Mouse (Mus musculus) forebrain, embryonic 10.5 days (tissue): ENCODE measurements around the gene Gm3298. TPM values are rescaled to one million over a fixed set of nuclear protein-coding genes. Genes with fewer than 3 reads are reported as not detected.
"Not testable (repeated sequence)": the region's sequence is repeated elsewhere in the genome, so short reads cannot be mapped to it uniquely, and the experiment has no call there.

Source experiments
- DNase-seq: peaks from one replicate; pipeline ENCODE4 v3.0.0-alpha.2; 2017; ENCODE audit warnings: low spot score; ENCODE audit errors: extremely low spot score
- H3K27ac ChIP-seq: fragments of 300-500 bp; sonication (generic); 2 replicates; pipeline ENCODE4 v1.5.1; 2016; ENCODE audit warnings: mild to moderate bottlenecking
- H3K27me3 ChIP-seq: fragments of 300-500 bp; sonication (generic); 2 replicates; pipeline ENCODE4 v1.6.1; 2016; ENCODE audit warnings: mild to moderate bottlenecking; ENCODE audit not compliant: poor library complexity, severe bottlenecking
- H3K36me3 ChIP-seq: fragments of 300-500 bp; sonication (generic); replicated peaks from 2 replicates; pipeline ENCODE4 v1.6.1; 2016; ENCODE audit warnings: mild to moderate bottlenecking, moderate library complexity
- H3K4me1 ChIP-seq: fragments of 300-500 bp; sonication (generic); 2 replicates; pipeline ENCODE4 v1.6.1; 2016
- H3K4me3 ChIP-seq: fragments of 300-500 bp; sonication (generic); 2 replicates; pipeline ENCODE4 v1.5.1; 2016; ENCODE audit warnings: mild to moderate bottlenecking, moderate library complexity
- H3K9me3 ChIP-seq: fragments of 300-500 bp; sonication (generic); 2 replicates; pipeline ENCODE4 v1.6.1; 2016; ENCODE audit warnings: mild to moderate bottlenecking, moderate library complexity
- WGBS: fragments of 180-500 bp; shearing (Covaris S2); methylation state at CpG from one replicate; pipeline ENCODE4 v1.1.7; 2016; 5-methylcytosine and 5-hydroxymethylcytosine counted together
- polyA plus RNA-seq: library from polyadenylated mRNA; unstranded; fragments of >200 nt; fragmentation: Nextera tagmentation; extraction: Ambion mirVana; gene quantifications from 2 replicates; pipeline ENCODE4 v1.2.1, GENCODE M21; 2016

The Gm3298 gene
- not detected in 2 replicates for polyA plus RNA-seq

DNA sequence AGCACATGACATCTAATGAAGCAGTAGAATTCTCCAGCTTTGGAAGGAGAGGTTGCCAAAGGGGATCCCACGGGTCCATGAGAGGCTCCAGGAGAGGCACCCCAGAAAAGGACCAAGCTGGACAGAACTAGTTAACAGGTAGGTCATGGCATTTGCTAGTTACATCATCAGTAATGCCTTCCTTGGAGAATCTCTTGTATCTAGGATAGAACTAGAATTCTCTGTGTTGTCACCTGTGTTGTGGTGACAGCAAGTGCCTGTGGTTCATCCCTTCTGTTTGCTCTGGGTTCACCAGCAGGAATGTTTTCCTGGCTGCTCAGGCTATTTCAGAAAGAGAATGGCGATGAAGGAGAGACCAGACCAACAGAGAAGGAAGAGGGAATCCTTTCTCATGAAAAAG, at the start of gene Gm3298:
Gene Gm3298 (plus strand): TSS at position 301 of the 400 bp plus-strand sequence.
- H3K27ac ChIP-seq = not testable (repeated sequence)

GRCm38 (mm10) chr14:4983635-4984034, 32.1 kb upstream of the Gm3298 start, which contains the start of gene Gm8297:
Gene Gm8297, plus strand, starts transcription at chr14:4983935.
- not testable (repeated sequence) for H3K36me3 ChIP-seq, H3K9me3 ChIP-seq

More for the DNA sequence above, at the start of gene Gm3298:
- not testable (repeated sequence) for H3K27me3 ChIP-seq, H3K36me3 ChIP-seq, H3K4me1 ChIP-seq, DNase-seq, H3K9me3 ChIP-seq, H3K4me3 ChIP-seq
- WGBS = 56% methylated on average over 1 of the region's 2 CpGs

GRCm38 (mm10) chr14:5050329-5050728, 34.6 kb downstream of the Gm3298 start, which contains the start of gene 4930555G01Rik:
Gene 4930555G01Rik, plus strand, starts transcription at chr14:5050629.
- H3K27ac ChIP-seq, H3K4me3 ChIP-seq, DNase-seq, H3K36me3 ChIP-seq, H3K9me3 ChIP-seq, H3K27me3 ChIP-seq, H3K4me1 ChIP-seq: not testable (repeated sequence)
- no CpG with 5 or more reads among the region's 3 CpGs for WGBS

More at GRCm38 (mm10) chr14:4983635-4984034, 32.1 kb upstream of the Gm3298 start, which contains the start of gene Gm8297:
- H3K27me3 ChIP-seq, H3K4me1 ChIP-seq, H3K27ac ChIP-seq, H3K4me3 ChIP-seq, DNase-seq: not testable (repeated sequence)

Other genes starting within 250 kb of the Gm3298 start
- gene Gm9602, start 239.6 kb upstream of the Gm3298 start, polyA plus RNA-seq = not detected in 2 replicates
- not detected in 2 replicates for gene Gm3269, start 177.8 kb upstream of the Gm3298 start, polyA plus RNA-seq
- gene Gm3264, start 160.3 kb upstream of the Gm3298 start, polyA plus RNA-seq = 0.33 and 0.76 TPM in 2 replicates
- gene Gm3278, start 123.5 kb upstream of the Gm3298 start, polyA plus RNA-seq = not detected in 2 replicates
- gene Gm8297, start 32.0 kb upstream of the Gm3298 start, polyA plus RNA-seq = not detected in 2 replicates
- not detected in 2 replicates for gene 4930555G01Rik, start 34.7 kb downstream of the Gm3298 start, polyA plus RNA-seq
- 1.7 and 2.5 TPM in 2 replicates for gene Gm8281, start 55.1 kb downstream of the Gm3298 start, polyA plus RNA-seq
- not detected in 2 replicates for gene Gm8279, start 115.6 kb downstream of the Gm3298 start, polyA plus RNA-seq
- not detected in 2 replicates for gene Gm3317, start 148.6 kb downstream of the Gm3298 start, polyA plus RNA-seq
- not detected in 2 replicates for gene Gm8271, start 169.9 kb downstream of the Gm3298 start, polyA plus RNA-seq
- gene Gm3526, start 244.7 kb downstream of the Gm3298 start, polyA plus RNA-seq = not detected in 2 replicates